Mouse (Mus musculus): ENCODE measurements around the gene Rpl4. TPM values are rescaled to one million over a fixed set of nuclear protein-coding genes. Genes with fewer than 3 reads are reported as not detected.

The Rpl4 gene
- 1,000 to 10,000 TPM; 1,733 to 1,769 TPM for total RNA-seq (2023)

DNA sequence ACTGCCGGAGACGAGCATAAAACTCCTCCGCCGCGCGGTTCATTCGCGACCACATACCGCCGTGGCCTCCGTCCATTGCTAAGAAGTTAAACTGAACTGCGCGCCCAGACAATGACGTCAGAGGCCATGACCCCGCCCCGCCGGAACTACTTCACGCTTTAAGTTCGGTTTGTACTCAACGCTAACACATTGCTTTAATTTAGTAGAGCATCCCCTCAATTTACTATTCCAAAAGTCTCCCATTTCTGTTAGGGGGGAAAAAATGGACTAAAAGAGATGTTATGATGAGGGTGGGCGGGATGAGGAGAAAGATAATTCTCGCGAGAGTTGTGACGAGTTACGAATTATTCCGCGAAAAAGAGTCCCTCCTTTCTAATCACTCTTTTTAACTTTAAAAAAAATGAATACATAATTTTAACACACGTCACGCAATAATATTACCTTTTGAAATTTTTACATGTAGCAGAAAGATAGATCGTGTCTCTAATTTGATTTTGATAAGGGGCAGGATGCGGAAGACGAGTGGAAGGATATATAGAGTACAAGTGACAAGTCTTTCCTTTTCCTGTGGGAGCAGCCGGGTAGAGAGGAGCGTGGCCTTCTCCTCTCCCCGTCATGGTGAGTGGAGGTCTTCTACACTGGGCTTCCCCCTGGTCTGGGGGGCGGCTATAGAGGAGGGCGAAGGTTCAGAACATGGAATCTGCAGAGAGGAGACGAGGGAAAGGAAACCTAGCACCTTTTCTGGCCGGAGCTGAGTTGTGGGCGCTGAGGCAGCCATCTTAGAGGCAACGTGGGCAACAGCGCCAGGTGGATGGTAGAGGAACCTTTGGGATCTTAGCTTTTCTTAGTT, at the start of gene Rpl4, which contains the start of gene Zwilch:
Gene Rpl4, plus strand, starts transcription at position 560 of the 850 bp plus-strand sequence.
Gene Zwilch, minus strand, starts transcription at position 289 of the 850 bp plus-strand sequence.

DNA sequence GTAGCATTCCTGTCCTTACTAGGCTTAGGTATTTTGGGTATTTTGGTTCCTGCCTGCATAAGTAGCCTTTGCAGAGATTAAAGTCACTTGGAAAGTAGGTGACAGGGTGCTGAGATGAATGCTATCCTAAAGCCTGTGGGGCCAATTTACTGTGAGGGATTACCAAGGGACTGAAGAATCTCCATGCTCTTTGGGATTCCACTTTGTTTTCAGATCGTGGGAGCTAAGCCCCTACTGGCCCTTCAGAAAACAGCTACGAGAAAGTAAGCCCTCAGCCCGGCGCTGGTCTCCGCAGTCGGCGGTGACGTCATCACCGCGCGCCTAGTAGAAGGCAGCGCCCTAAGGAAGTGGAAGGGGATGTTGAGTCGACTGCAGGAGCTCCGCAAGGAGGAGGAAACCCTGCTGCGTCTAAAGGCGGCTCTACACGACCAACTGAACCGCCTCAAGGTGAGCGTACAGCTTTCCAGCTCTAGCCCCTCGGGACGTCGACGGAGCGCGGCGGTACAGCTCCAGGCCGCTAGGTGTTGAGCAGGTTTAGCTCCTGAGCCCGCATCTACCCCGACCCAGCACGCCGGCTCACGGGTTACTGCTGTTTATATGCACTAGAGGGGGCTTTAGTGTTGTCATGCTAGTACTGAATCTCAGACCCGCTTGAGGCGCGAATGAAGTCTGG, 5.9 kb downstream of the Rpl4 start, which contains the start of gene Snapc5:
Gene Snapc5, plus strand, starts transcription at position 301 of the 673 bp plus-strand sequence.

Other genes with a start within 250 kb of the Rpl4 start
- gene Smad6, start 151.3 kb upstream of the Rpl4 start, total RNA-seq (2023) = not detected
- not detected for gene Lctl, start 56.2 kb upstream of the Rpl4 start, total RNA-seq (2023)
- gene Zwilch, start 271 bp upstream of the Rpl4 start, total RNA-seq (2023) = 1 to 10 TPM; 6.1 to 6.3 TPM
- 10 to 100 TPM; 20.3 to 21.0 TPM for gene Snapc5, start 5.9 kb downstream of the Rpl4 start, total RNA-seq (2023)
- 1 to 10 TPM; 2.8 to 2.9 TPM for gene Uchl4, start 61.8 kb downstream of the Rpl4 start, total RNA-seq (2023)
- gene Map2k1, start 80.3 kb downstream of the Rpl4 start, total RNA-seq (2023) = 100 to 1,000 TPM; 139 to 161 TPM
- gene Tipin, start 108.2 kb downstream of the Rpl4 start, total RNA-seq (2023) = 10 to 100 TPM; 19.1 to 40.5 TPM
- 10 to 100 TPM; 29.1 to 30.5 TPM for gene Dis3l, start 167.9 kb downstream of the Rpl4 start, total RNA-seq (2023)
- gene Megf11, start 212.3 kb downstream of the Rpl4 start, total RNA-seq (2023) = not detected

Data from B cell, adult 67 days (primary cell).